Mouse (Mus musculus) ES-E14 (cell line): ENCODE data around the gene Fam120b.

Experiments used
- MAFK ChIP-seq: IDR thresholded peaks from 2 replicates; pipeline ENCODE4 v1.6.1; 2014; ENCODE audit warnings: mild to moderate bottlenecking, low read depth, low read length, inconsistent platforms; ENCODE audit not compliant: insufficient read depth
- ZC3H11A ChIP-seq: IDR thresholded peaks from 2 replicates; pipeline ENCODE4 v1.6.1; 2012; ENCODE audit warnings: low read depth, mild to moderate bottlenecking, inconsistent platforms, low read length, borderline replicate concordance
- ZNF384 ChIP-seq: IDR thresholded peaks from 2 replicates; pipeline ENCODE4 v1.6.1; 2012; ENCODE audit warnings: low read depth, low read length, inconsistent platforms

DNA sequence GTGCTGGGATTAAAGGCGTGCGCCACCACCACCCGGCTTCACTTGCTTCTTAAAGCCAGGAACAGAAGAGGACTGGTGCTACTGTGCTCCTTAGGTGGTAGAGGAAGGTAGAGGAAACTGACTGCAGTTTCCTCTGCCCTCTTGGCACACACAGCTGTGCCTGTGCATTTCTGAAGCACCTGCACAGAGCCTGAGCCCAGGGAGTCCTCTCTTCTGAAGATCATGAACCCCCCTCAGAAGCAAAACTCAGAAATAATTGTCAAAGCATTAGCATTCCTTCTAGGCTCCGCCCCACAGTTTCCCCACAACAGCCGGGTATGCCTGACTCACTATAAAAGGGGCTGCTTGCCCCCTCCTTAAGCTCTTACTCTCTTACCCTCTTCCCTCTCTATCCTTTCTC, 51.8 kb downstream of the Fam120b start:
- TF ChIP-seq MAFK (no peak), ZNF384 (no peak), ZC3H11A (no peak)
